Mouse (Mus musculus) hindbrain, embryonic 12.5 days (tissue): Measurements from ENCODE around the gene Mylip. TPM values are rescaled to one million over a fixed set of nuclear protein-coding genes. Genes with fewer than 3 reads are reported as not detected.

Experiments used
- ATAC-seq: fragments of 200-750 bp; cut with Nextera tagmentation; 2 replicates; pipeline ENCODE4 v1.8.0; 2017; ENCODE audit warnings: moderate TSS enrichment; ENCODE audit not compliant: low FRiP score
- H3K27ac ChIP-seq: fragments of 300-500 bp; sonication (generic); 2 replicates; pipeline ENCODE4 v1.5.1; 2016; ENCODE audit warnings: mild to moderate bottlenecking
- H3K27me3 ChIP-seq: fragments of 300-500 bp; sonication (generic); 2 replicates; pipeline ENCODE4 v1.6.1; 2016; ENCODE audit warnings: mild to moderate bottlenecking
- H3K36me3 ChIP-seq: fragments of 300-500 bp; sonication (generic); 2 replicates; pipeline ENCODE4 v1.6.1; 2016; ENCODE audit warnings: mild to moderate bottlenecking
- H3K4me1 ChIP-seq: fragments of 300-500 bp; sonication (generic); 2 replicates; pipeline ENCODE4 v1.6.1; 2016
- H3K4me2 ChIP-seq: fragments of 300-500 bp; sonication (generic); replicated peaks from 2 replicates; pipeline ENCODE4 v1.6.1; 2016; ENCODE audit warnings: mild to moderate bottlenecking
- H3K4me3 ChIP-seq: fragments of 300-500 bp; sonication (generic); 2 replicates; pipeline ENCODE4 v1.5.1; 2016; ENCODE audit warnings: mild to moderate bottlenecking
- H3K9ac ChIP-seq: fragments of 300-500 bp; sonication (generic); 2 replicates; pipeline ENCODE4 v1.6.1; 2016; ENCODE audit warnings: mild to moderate bottlenecking, moderate library complexity
- H3K9me3 ChIP-seq: fragments of 300-500 bp; sonication (generic); replicated peaks from 2 replicates; pipeline ENCODE4 v1.6.1; 2016; ENCODE audit warnings: mild to moderate bottlenecking
- WGBS: fragments of 180-500 bp; shearing (Covaris S2); methylation state at CpG from one replicate; pipeline ENCODE4 v1.1.7; 2016; 5-methylcytosine and 5-hydroxymethylcytosine counted together
- polyA plus RNA-seq: library from polyadenylated mRNA; unstranded; fragments of >200 nt; fragmentation: Nextera tagmentation; extraction: Ambion mirVana; gene quantifications from 2 replicates; pipeline ENCODE4 v1.2.1, GENCODE M21; 2016

The Mylip gene
- 15.5 and 16.7 TPM in 2 replicates for polyA plus RNA-seq

DNA sequence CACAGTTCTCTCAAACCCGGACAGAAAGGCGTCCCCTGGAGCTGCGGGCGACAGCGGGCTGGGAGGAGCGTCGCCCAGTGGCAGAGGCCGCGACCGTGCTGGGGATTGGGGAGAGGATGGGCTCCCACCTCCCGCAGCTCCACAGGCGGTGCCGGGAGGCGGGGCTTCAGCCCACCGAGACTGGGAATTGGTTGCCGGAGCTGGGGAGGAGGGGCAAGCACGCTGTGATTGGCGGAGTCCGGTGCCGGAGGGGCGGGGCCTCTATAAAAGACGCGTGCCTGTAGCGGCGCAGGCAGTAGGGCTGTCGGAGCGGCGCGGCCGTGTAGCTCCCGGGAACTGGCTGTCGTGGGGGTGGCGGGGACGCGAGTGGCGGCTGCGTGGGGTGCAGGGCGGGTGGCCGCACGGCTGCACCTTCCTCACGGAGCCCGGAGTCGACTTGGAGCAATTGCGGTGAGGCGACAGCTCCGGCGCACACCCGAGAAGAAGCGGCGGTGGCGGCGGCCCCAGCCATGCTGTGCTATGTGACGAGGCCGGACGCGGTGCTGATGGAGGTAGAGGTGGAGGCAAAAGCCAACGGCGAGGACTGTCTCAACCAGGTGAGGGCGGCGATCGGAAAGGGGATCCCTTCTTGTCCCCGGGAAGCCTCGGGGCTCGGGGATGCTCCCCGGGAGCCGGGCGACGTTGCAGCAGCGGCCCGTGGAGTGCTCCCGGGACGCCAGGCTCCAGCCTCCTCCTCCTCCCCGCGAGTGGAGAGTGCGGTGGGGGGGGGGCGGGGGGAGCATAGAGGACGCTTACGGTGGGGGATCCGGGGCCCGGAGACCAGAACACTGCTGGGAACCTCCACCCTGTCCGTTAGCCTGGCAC is at the start of gene Mylip:
Gene Mylip (plus strand): TSS at position 295 of the 864 bp plus-strand sequence.
- Histone ChIP-seq H3K4me2 (peak within 1 kb of the TSS; percentile 96), H3K27me3 (no peaks in the 10 kb centered on the region), H3K4me3 (peak within 1 kb of the TSS; percentile 79), H3K36me3 (no peaks in the 10 kb centered on the region), H3K27ac (peak within 1 kb of the TSS; percentile 75), H3K9ac (peak within 1 kb of the TSS; percentile 84), H3K9me3 (no peaks in the 10 kb centered on the region), H3K4me1 (peaks cover 29% of the 10 kb centered on the region)
- peak; percentile 99 for ATAC-seq
- under 1% methylated on average over 75 of the region's 81 CpGs for WGBS

DNA sequence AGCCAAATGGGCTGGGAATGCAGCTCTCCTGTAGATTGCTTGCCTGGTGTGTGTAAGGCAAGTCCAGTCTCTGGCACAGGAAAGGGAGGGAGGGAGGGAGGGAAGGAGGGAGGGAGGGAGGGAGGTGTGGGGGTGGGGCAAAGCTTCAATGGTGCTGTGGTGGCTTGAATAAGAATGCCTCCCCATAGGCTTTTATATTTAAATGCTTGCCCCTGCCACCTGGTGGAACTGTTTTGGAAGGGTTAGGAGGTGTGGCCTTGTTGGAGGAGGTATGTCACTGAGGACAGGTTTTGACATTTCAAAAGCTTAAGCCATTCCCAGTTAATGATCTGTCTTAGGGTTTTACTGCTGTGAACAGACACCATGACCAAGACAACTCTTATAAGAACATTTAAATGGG is 47.6 kb upstream of the Mylip start:
- Histone ChIP-seq H3K4me1 (peaks cover 8% of the 10 kb centered on the region; the same call in 1 of the 2 replicates), H3K9me3 (peaks cover 5% of the 10 kb centered on the region; the same call in 1 of the 2 replicates), H3K4me3 (no peak overlapping the region), H3K27ac (no peak overlapping the region), H3K9ac (no peak overlapping the region), H3K4me2 (no peak overlapping the region), H3K27me3 (no peaks in the 10 kb centered on the region), H3K36me3 (no peaks in the 10 kb centered on the region)
- ATAC-seq, result no peak

DNA sequence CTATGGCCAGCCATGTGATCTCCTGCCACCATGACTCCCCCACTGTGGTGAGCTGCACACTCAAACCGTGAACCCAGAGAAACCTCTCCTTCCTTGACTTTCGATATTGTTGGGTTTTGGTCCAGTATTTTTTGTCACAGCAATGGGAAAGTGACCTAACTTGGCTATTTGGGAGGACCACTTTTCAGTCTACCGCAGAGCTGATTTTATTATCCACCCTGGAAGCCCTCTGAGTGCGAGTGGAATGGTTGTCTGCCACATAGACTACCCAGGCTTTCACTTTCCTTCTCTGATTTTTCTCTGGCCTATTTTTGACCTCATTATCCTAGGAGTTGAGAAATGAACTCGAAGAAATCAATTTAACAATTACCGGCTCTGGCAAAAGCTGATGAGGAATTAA is 46.0 kb upstream of the Mylip start:
- Histone ChIP-seq H3K4me1 (peaks cover 8% of the 10 kb centered on the region; the same call in 1 of the 2 replicates), H3K9ac (no peak overlapping the region), H3K4me3 (no peak overlapping the region), H3K4me2 (no peak overlapping the region), H3K9me3 (peaks cover 5% of the 10 kb centered on the region; the same call in 1 of the 2 replicates), H3K27ac (no peak overlapping the region), H3K27me3 (no peaks in the 10 kb centered on the region), H3K36me3 (no peaks in the 10 kb centered on the region)
- no peak for ATAC-seq
- 89% methylated on average over 6 of the region's 6 CpGs for WGBS

DNA sequence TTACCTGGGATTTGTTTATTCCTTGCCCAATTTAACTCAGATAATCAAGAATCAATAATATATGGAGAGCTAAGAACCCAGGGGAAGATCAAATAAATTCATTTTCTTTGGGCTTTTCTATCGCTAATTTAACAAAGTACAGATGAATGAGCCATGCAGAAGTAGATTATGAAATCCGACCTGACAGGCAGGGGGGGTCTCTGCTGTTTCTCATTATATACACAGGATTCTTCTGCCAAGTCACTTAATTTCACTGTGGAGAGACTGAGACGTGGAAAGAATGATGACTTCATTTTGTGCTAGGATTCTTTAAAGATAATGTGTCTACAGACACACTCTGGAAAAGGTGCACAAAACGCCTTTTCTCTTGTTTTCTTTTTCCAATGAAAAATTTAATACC is 45.6 kb upstream of the Mylip start:
- Histone ChIP-seq H3K4me2 (no peak overlapping the region), H3K4me3 (no peak overlapping the region), H3K27ac (no peak overlapping the region), H3K9me3 (peaks cover 5% of the 10 kb centered on the region; the same call in 1 of the 2 replicates), H3K9ac (no peak overlapping the region), H3K27me3 (no peaks in the 10 kb centered on the region), H3K36me3 (no peaks in the 10 kb centered on the region), H3K4me1 (peaks cover 8% of the 10 kb centered on the region; the same call in 1 of the 2 replicates)
- ATAC-seq, result no peak
- 65% methylated on average over 4 of the region's 4 CpGs for WGBS

DNA sequence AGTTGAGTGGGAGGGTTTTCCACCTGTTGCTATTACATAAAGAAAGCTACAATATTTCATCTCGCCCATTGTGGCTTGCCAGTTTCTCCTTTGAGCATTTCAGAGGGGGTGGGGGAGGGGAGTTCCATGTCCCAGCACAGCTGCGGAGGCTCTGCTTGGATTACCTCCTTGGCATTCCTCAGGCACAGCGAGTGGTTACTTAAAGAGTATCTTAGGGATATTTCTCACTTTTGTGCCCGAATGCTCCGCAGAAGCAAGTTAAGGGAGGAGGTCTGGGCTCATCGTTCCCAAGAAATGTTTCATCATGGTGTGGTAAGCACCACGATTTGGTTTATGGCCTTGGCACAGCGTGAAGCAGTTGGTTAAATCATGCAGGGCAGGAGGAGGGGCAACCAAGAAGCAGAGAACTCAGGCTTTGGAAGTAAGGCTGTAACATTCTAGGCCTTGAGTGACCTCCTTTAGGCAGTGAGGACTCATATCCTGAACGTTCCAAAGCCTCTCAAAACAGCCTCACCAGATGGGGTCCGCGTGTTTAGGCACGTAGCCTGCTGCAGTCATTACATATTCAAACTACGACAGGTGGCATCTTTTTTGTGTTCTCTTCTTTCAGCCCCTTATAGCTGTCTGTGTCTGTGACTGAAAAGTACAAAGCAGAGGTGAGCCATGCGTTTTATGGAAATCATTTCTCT is 43.9 kb upstream of the Mylip start:
- H3K27me3 ChIP-seq, result no peaks in the 10 kb centered on the region
- H3K4me1 ChIP-seq, result peaks cover 8% of the 10 kb centered on the region; the same call in 1 of the 2 replicates
- H3K9ac ChIP-seq, result no peak overlapping the region
- ATAC-seq, result no peak
- H3K4me2 ChIP-seq, result no peak overlapping the region
- H3K27ac ChIP-seq, result no peak overlapping the region
- H3K4me3 ChIP-seq, result no peak overlapping the region
- H3K36me3 ChIP-seq, result no peaks in the 10 kb centered on the region
- WGBS, result 26% methylated on average over 14 of the region's 14 CpGs
- peaks cover 5% of the 10 kb centered on the region; the same call in 1 of the 2 replicates for H3K9me3 ChIP-seq

DNA sequence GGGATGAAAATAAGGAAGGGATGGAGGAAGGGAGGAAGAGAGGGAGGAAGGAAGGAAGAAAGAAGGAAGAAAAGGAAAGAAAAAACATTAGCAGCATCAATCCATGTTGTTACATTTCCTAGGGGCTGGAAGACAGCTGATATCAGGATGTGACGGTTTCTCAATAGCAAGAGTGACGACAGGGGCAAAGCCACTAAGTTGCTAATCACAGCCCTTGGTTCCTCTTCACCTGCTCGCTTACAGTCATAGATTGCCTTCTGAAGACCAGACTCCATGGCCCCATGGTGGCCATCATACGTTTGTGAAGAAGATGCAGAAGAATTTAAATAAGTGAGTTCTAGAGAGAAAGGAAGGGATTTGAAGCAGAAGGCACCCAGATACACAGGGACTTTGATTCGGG is 38.1 kb upstream of the Mylip start:
- H3K4me1 ChIP-seq, result no peaks in the 10 kb centered on the region
- ATAC-seq, result no peak
- 78% methylated on average over 5 of the region's 5 CpGs for WGBS
- H3K9me3 ChIP-seq, result no peaks in the 10 kb centered on the region
- no peak overlapping the region for H3K4me3 ChIP-seq
- no peak overlapping the region for H3K27ac ChIP-seq
- H3K27me3 ChIP-seq, result no peaks in the 10 kb centered on the region
- H3K36me3 ChIP-seq, result no peaks in the 10 kb centered on the region
- no peak overlapping the region for H3K4me2 ChIP-seq
- no peak overlapping the region for H3K9ac ChIP-seq

DNA sequence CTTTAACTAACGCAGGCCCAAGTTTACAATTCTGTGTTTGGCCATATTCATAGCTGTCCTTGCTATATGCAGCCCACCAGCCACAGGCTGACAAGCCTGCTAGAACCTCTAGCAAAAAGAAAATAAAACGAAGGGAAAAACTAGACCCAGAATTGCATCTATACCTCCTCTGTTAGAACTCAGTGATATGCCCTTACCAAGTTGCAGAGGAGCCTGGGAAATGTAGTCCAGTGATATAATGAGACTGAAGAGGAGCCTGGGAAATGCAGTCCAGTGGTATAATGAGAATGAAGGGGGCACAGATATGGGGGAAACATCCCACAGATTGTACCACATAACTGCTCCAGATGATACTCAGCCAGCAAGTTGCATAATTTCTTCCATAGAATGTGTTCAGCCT is 34.7 kb upstream of the Mylip start:
- Histone ChIP-seq H3K4me2 (no peak overlapping the region), H3K9ac (no peak overlapping the region), H3K27me3 (no peaks in the 10 kb centered on the region), H3K9me3 (no peaks in the 10 kb centered on the region), H3K27ac (no peak overlapping the region), H3K4me3 (no peak overlapping the region), H3K4me1 (no peaks in the 10 kb centered on the region), H3K36me3 (no peaks in the 10 kb centered on the region)
- no peak for ATAC-seq
- WGBS, result 86% methylated on average over 2 of the region's 2 CpGs

DNA sequence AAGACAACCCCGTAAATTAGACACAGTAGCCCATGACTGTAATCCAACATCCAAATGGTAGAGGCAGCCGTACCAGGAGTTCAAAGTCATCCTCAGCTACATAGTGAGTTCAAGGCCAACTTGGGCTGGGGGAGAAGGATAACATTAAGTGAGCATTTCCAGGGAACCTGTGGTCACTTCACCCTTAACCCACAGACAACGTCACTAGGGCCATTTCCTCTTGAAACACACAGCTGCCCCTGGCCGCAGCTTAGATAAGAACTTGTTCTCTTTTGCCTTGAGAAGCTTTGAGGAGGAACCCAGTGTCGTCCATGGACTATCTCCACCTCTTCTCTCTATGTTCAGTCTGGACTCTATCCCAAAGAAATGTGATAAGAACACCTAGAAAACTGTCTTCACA is 31.3 kb upstream of the Mylip start:
- H3K27ac ChIP-seq, result no peak overlapping the region
- 0 out of 2 replicates have a peak, but pooled peaks cover 7% of the 10 kb centered on the region for H3K9me3 ChIP-seq
- no peaks in the 10 kb centered on the region for H3K27me3 ChIP-seq
- no peak for ATAC-seq
- no peak overlapping the region for H3K4me3 ChIP-seq
- no peaks in the 10 kb centered on the region for H3K36me3 ChIP-seq
- H3K4me1 ChIP-seq, result no peaks in the 10 kb centered on the region
- WGBS, result 92% methylated on average over 5 of the region's 5 CpGs
- no peak overlapping the region for H3K9ac ChIP-seq
- H3K4me2 ChIP-seq, result no peak overlapping the region

DNA sequence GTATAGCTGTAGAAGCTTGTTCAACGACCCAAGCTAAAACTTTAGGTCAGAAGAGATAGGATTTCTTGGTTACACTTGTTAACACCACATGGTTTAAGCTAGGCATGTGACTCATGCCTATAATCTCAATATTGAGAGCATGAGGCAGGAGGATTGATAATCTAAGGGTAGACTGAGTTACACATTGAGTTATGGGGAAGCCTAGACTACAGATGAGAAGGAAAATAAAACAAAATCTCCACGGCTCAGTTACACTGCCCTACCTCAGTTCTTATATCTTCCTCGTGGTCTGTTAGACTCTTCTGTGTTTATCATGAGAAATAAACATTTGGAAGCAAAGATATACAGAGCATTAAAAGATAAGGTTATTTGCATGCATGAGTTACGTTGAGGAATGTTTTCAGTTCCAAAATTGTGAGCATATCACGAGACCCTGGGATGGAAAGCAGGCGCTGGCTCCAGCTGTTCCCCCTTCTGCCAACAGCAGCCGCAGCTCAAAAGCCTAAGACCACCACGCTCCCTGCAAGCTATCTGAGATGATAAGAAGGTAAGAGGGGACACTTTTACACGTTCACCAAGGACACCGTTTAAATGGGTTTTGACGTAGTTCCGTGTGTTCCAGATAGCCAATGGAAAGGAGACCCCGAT is 30.7 kb upstream of the Mylip start:
- 90% methylated on average over 13 of the region's 13 CpGs for WGBS
- Histone ChIP-seq H3K36me3 (no peaks in the 10 kb centered on the region), H3K27ac (no peak overlapping the region), H3K9me3 (0 out of 2 replicates have a peak, but pooled peaks cover 7% of the 10 kb centered on the region), H3K4me2 (no peak overlapping the region), H3K9ac (no peak overlapping the region), H3K4me3 (no peak overlapping the region), H3K27me3 (no peaks in the 10 kb centered on the region), H3K4me1 (no peaks in the 10 kb centered on the region)
- ATAC-seq, result no peak

DNA sequence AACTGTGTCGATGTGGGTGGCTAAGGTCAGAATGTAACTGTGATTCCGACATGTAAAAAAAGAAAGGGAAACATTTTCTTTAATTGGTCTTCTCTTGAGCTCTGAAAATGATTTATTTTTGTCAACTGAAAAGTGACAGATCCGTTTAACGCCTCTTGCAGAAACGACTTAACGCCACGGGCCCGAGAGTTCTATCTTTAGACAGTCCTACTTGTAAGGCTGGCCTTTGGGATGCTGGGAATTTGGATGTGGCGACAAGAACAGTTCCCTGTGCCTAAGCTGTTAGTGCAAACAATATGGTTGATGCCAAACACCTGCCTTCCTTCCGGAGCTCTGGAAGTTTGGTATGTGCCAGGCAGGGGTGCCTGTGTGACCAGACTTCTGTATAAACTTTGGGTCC is 23.8 kb upstream of the Mylip start:
- Histone ChIP-seq H3K4me2 (no peak overlapping the region), H3K4me3 (no peak overlapping the region), H3K36me3 (no peaks in the 10 kb centered on the region), H3K9ac (no peak overlapping the region), H3K27me3 (no peaks in the 10 kb centered on the region), H3K9me3 (0 out of 2 replicates have a peak, but pooled peaks cover 4% of the 10 kb centered on the region), H3K27ac (no peak overlapping the region), H3K4me1 (no peaks in the 10 kb centered on the region)
- WGBS, result 85% methylated on average over 10 of the region's 10 CpGs
- ATAC-seq, result no peak

DNA sequence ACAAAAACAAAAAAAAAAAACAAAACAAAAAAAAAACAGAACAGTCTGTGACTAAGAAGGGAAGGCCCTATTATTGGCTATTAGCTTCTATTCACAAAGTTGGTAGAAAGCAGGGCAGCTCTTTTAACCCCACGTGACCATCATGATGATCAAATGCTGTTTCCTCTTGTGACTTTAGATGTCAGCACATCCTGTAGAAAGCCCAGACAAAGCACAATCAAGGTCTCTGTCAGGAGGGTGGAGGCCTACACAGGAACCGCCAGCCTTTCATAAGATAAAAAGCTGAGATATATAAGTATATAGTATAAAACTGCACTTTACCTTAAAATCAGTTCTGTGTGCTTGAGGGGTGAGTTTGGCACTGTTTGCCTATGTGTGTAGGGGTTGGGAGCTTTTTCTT is 17.9 kb upstream of the Mylip start:
- Histone ChIP-seq H3K9ac (no peak overlapping the region), H3K27me3 (no peaks in the 10 kb centered on the region), H3K36me3 (no peaks in the 10 kb centered on the region), H3K4me3 (no peak overlapping the region), H3K9me3 (no peaks in the 10 kb centered on the region), H3K4me1 (no peaks in the 10 kb centered on the region), H3K4me2 (no peak overlapping the region), H3K27ac (no peak overlapping the region)
- WGBS, result 67% methylated on average over 2 of the region's 2 CpGs
- ATAC-seq, result no peak

DNA sequence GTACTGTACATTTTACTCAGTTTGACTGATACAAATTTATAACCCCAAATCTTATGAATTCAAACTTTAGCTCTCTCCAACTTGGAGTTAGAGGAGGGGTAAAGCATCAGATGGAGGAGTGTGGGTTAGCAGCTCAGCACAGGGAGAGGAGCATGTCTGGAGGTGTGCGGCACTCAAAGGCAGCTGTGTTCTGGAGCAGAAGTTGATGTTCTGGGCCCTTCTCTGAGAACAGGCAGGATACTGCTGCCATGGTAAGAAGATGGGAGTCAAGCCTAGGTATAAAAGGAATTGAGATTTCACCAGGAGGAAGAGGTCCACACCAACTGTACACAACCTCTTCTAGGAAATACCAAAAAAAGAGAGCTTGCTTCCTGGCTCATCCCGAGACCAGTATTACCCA is 17.1 kb upstream of the Mylip start:
- no peak for ATAC-seq
- WGBS, result 91% methylated on average over 2 of the region's 2 CpGs

More for the DNA sequence above, 17.1 kb upstream of the Mylip start:
- Histone ChIP-seq H3K4me2 (no peak overlapping the region), H3K36me3 (no peaks in the 10 kb centered on the region), H3K27me3 (no peaks in the 10 kb centered on the region), H3K9ac (no peak overlapping the region), H3K27ac (no peak overlapping the region), H3K4me1 (no peaks in the 10 kb centered on the region), H3K4me3 (no peak overlapping the region), H3K9me3 (no peaks in the 10 kb centered on the region)
